Mouse (Mus musculus) forebrain, embryonic 13.5 days (tissue): ENCODE measurements around the gene Scpep1. TPM values are rescaled to one million over a fixed set of nuclear protein-coding genes. Genes with fewer than 3 reads are reported as not detected.
"Not testable (repeated sequence)": the region's sequence is repeated elsewhere in the genome, so short reads cannot be mapped to it uniquely, and the experiment has no call there.

ENCODE experiments used
- ATAC-seq: fragments of 200-750 bp; cut with Nextera tagmentation; 2 replicates; pipeline ENCODE4 v1.8.0; 2017
- H3K27ac ChIP-seq: fragments of 300-500 bp; sonication (generic); 2 replicates; pipeline ENCODE4 v1.5.1; 2015; ENCODE audit warnings: inconsistent platforms, mild to moderate bottlenecking, moderate library complexity
- H3K27me3 ChIP-seq: fragments of 300-500 bp; sonication (generic); 2 replicates; pipeline ENCODE4 v1.6.1; 2015; ENCODE audit warnings: mild to moderate bottlenecking, inconsistent platforms
- H3K36me3 ChIP-seq: fragments of 300-500 bp; sonication (generic); 2 replicates; pipeline ENCODE4 v1.6.1; 2015; ENCODE audit warnings: mild to moderate bottlenecking, inconsistent platforms; ENCODE audit not compliant: poor library complexity, severe bottlenecking
- H3K4me1 ChIP-seq: fragments of 300-500 bp; sonication (generic); 2 replicates; pipeline ENCODE4 v1.6.1; 2015; ENCODE audit warnings: inconsistent platforms
- H3K4me2 ChIP-seq: fragments of 300-500 bp; sonication (generic); 2 replicates; pipeline ENCODE4 v1.6.1; 2015; ENCODE audit warnings: inconsistent platforms, mild to moderate bottlenecking, moderate library complexity
- H3K4me3 ChIP-seq: fragments of 300-500 bp; sonication (generic); 2 replicates; pipeline ENCODE4 v1.5.1; 2015; ENCODE audit warnings: mild to moderate bottlenecking, inconsistent platforms
- H3K9ac ChIP-seq: fragments of 300-500 bp; sonication (generic); 2 replicates; pipeline ENCODE4 v1.6.1; 2015; ENCODE audit warnings: mild to moderate bottlenecking, inconsistent platforms
- H3K9me3 ChIP-seq: fragments of 300-500 bp; sonication (generic); replicated peaks from 2 replicates; pipeline ENCODE4 v1.6.1; 2016; ENCODE audit warnings: inconsistent platforms
- WGBS: fragments of 180-500 bp; shearing (Covaris S2); methylation state at CpG from one replicate; pipeline ENCODE4 v1.1.7; 2015; 5-methylcytosine and 5-hydroxymethylcytosine counted together
- polyA plus RNA-seq: library from polyadenylated mRNA; unstranded; fragments of >200 nt; fragmentation: Nextera tagmentation; extraction: Ambion mirVana; gene quantifications from 2 replicates; pipeline ENCODE4 v1.2.1, GENCODE M21; 2015

Scpep1 gene
- polyA plus RNA-seq, result 35.9 and 36.5 TPM in 2 replicates

DNA sequence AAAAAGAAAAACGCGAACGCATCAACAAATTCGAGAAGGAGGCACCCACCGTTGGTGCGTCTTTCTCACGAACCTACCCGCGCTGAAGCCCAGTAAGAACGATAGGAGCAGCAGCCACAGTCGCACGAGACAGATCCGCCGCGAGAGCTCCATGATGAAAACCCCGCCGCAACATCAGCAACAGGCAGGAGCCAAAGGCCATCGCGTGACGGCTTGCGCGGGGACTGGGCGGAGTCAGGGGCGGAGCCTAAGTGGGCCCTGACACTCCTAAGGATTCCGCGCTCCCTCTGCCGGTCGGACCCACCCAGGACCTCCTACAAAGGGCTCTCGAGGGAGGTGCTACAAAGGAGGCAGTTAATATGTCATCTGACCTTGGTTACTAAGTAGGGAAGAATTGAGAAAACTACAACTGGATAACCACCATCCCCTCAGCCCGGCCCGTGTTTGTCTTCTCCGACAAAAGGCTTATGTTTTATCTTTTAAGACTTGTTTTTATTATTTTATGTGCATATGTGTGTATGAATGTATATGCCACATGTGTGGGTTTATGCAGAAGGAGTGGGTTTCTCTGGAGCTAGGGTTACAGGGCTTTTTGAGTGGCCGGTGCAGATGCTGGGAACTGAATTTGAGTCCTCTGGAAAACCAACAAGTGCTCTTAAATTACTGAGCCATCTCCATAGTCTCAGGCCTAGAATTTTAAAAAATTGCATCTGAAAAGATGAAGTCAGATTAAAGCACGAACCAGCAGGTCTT is at the start of gene Scpep1:
Gene Scpep1, minus strand, starts transcription at position 249 of the 753 bp plus-strand sequence.
- H3K36me3 ChIP-seq, result peaks cover 18% of the 10 kb centered on the region
- peaks cover 19% of the 10 kb centered on the region for H3K4me1 ChIP-seq
- ATAC-seq, result peak; percentile 98
- peak within 1 kb of the TSS; percentile 54 for H3K9ac ChIP-seq
- H3K27ac ChIP-seq, result no peak within 1 kb of the TSS
- no peaks in the 10 kb centered on the region for H3K27me3 ChIP-seq
- peak within 1 kb of the TSS; percentile 60 for H3K4me2 ChIP-seq
- 5% methylated on average over 34 of the region's 34 CpGs for WGBS
- H3K4me3 ChIP-seq, result peak within 1 kb of the TSS; percentile 45
- H3K9me3 ChIP-seq, result no peaks in the 10 kb centered on the region

GRCm38 (mm10) chr11:89003726-89004125 is 48.5 kb upstream of the Scpep1 start:
- Histone ChIP-seq H3K27ac (no peak overlapping the region), H3K36me3 (no peaks in the 10 kb centered on the region), H3K27me3 (peaks cover 19% of the 10 kb centered on the region), H3K4me3 (no peak overlapping the region), H3K4me2 (no peak overlapping the region), H3K9ac (no peak overlapping the region), H3K4me1 (peaks cover 10% of the 10 kb centered on the region; the same call in 1 of the 2 replicates), H3K9me3 (no peaks in the 10 kb centered on the region)
- WGBS, result 83% methylated on average over 4 of the region's 4 CpGs
- no peak for ATAC-seq

DNA sequence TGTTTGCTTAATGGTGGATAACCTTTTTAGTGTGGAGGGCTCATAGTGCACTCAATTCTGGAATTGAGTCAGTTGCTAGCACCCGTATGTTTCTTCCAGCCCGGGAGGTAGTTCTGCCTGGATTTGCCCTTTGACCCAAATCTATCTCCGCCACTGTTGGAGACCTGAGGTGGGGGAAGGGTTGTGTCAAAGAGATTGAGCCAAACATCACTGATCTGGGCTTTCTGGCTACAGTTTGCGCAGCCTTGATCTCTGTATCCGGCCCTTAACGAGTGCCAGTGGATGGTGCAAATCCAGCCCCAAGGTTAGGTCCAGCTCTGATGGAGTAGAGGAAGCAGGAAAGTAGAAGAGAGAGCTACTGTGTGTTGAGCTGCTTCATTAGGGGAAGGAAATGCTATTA is 47.8 kb upstream of the Scpep1 start:
- Histone ChIP-seq H3K9ac (no peak overlapping the region), H3K36me3 (no peaks in the 10 kb centered on the region), H3K27me3 (peaks cover 21% of the 10 kb centered on the region), H3K4me1 (peaks cover 11% of the 10 kb centered on the region; the same call in 1 of the 2 replicates), H3K27ac (no peak overlapping the region), H3K4me3 (no peak overlapping the region), H3K4me2 (no peak overlapping the region), H3K9me3 (no peaks in the 10 kb centered on the region)
- no peak for ATAC-seq
- WGBS, result 66% methylated on average over 6 of the region's 6 CpGs

DNA sequence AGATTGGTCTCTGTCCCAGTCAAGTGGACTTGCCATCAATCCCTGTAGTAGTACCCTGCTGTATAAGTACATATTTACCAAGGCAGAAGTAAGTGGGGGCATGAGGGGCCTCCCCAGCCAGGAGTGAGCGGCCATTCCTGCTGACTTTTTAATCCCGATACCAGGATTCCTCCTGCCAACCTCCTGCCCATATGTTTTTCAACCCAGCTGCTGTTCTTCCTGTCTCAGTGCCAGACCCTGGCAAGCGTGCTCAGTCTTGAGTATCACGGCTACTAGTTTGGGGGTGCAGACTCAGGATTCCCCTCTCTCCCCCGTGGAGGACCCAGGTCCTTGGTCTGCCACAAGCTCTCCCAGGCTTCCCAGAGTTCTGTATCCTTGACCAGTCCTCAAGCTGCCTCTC is 47.4 kb upstream of the Scpep1 start:
- peaks cover 11% of the 10 kb centered on the region; the same call in 1 of the 2 replicates for H3K4me1 ChIP-seq
- H3K36me3 ChIP-seq, result no peaks in the 10 kb centered on the region
- WGBS, result 82% methylated on average over 5 of the region's 5 CpGs
- no peak overlapping the region for H3K4me2 ChIP-seq
- no peak overlapping the region for H3K4me3 ChIP-seq
- no peak for ATAC-seq
- no peak overlapping the region for H3K9ac ChIP-seq
- H3K27ac ChIP-seq, result no peak overlapping the region
- H3K27me3 ChIP-seq, result peaks cover 21% of the 10 kb centered on the region
- H3K9me3 ChIP-seq, result no peaks in the 10 kb centered on the region

DNA sequence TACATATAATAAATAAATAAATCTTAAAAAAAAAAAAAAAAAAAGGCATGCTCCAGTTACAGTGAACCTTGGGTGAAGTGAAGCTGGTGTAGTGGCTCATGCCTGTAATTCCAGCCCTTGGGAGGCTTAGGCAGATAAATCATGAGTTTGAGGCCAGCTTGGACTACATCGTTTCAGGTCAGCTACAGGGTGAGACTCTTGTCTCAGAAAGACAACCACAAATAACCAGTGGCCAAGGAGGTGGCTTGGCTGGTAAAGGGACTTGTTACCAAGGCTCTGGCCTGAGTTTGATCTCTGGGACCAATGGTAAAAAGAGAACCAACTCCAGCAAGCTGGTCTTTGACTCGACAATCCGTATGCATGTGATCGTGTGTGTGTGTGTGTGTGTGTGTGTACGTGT is 46.8 kb upstream of the Scpep1 start:
- Histone ChIP-seq H3K4me2 (no peak overlapping the region), H3K9me3 (no peaks in the 10 kb centered on the region), H3K4me1 (peaks cover 11% of the 10 kb centered on the region; the same call in 1 of the 2 replicates), H3K27ac (no peak overlapping the region), H3K36me3 (no peaks in the 10 kb centered on the region), H3K27me3 (peaks cover 21% of the 10 kb centered on the region), H3K9ac (no peak overlapping the region), H3K4me3 (no peak overlapping the region)
- 86% methylated on average over 5 of the region's 5 CpGs for WGBS
- no peak for ATAC-seq

DNA sequence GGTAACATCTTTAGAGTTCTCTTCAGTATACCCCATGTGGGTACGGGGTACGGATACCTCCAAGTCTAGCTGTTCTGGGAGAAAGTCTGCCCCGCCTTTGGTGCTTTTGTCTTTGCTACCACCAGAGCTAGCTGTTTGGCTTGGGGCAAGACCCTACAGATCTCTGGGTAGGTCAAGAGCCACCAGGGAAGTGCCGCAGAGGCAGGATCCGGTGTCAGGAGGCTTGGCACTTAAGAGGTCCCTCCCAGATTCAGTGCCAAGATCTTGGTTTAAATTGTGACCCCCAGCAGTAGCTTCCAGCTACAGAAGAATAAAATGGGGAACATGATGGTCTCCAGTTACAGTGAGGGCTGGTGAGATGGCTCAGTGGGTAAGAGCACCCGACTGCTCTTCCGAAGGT is 46.3 kb upstream of the Scpep1 start:
- no peak overlapping the region for H3K4me2 ChIP-seq
- no peaks in the 10 kb centered on the region for H3K9me3 ChIP-seq
- peaks cover 11% of the 10 kb centered on the region; the same call in 1 of the 2 replicates for H3K4me1 ChIP-seq
- no peaks in the 10 kb centered on the region for H3K36me3 ChIP-seq
- H3K9ac ChIP-seq, result no peak overlapping the region
- peaks cover 21% of the 10 kb centered on the region for H3K27me3 ChIP-seq
- WGBS, result 94% methylated on average over 7 of the region's 7 CpGs
- H3K27ac ChIP-seq, result no peak overlapping the region
- ATAC-seq, result no peak
- no peak overlapping the region for H3K4me3 ChIP-seq

DNA sequence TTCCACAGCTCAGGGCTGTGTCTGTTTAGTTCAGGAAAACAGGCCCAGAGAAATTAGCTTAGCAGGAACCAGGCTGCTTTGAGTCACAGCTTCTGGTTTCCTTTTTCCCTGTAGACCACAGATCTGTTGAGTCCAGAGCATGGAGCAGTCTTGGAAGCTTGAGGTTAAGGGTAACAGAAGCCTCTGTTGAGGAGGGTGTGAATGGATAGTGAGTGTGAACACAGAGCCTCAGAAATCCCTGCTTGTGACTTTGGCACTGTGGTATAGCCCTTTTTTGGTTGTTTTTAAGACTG is 45.2 kb upstream of the Scpep1 start:
- Histone ChIP-seq H3K4me2 (no peak overlapping the region), H3K4me1 (peaks cover 11% of the 10 kb centered on the region; the same call in 1 of the 2 replicates), H3K36me3 (no peaks in the 10 kb centered on the region), H3K9me3 (no peaks in the 10 kb centered on the region), H3K27me3 (peaks cover 21% of the 10 kb centered on the region), H3K4me3 (no peak overlapping the region), H3K27ac (no peak overlapping the region), H3K9ac (no peak overlapping the region)
- ATAC-seq, result no peak

DNA sequence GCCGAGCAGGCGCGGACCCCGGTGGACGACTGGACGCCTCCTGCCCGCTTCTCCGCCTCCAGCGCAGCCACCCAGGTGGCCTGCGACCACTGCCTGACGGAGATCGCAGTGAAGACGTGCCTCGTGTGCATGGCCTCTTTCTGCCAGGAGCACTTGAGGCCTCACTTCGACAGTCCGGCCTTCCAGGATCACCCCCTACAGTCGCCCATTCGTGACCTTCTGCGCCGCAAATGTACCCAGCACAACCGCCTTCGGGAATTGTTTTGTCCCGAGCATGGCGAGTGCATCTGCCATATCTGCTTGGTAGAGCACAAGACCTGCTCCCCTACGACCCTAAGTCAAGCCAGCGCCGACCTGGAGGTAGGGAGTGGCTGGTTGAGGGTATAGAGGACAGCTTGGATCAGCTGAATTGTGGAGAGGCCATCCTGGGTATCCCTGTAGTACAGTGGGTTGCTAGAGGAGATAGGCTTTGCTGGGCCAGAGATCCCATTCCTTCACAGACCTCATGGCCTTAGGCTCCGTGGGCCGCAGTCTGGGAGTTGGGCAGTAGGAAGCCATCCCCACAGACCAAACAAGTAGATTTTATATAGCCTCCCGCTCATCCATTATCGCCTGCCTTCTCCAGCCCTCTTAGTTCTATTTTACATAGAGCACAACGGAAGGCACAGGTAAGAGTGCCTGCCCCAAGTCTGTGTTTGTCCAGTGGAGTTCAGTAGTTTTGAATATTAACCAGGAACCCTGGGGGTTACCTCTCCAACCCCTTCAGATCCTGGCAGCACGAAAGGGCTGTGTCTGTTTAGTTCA is 44.7 kb upstream of the Scpep1 start:
- Histone ChIP-seq H3K4me2 (peak overlapping the region; percentile 57), H3K9ac (peak overlapping the region; percentile 49; the same call in 1 of the 2 replicates), H3K4me3 (peak overlapping the region; percentile 44), H3K9me3 (no peaks in the 10 kb centered on the region), H3K4me1 (peaks cover 11% of the 10 kb centered on the region; the same call in 1 of the 2 replicates), H3K27me3 (peaks cover 21% of the 10 kb centered on the region), H3K36me3 (no peaks in the 10 kb centered on the region), H3K27ac (no peak overlapping the region)
- WGBS, result 25% methylated on average over 33 of the region's 33 CpGs
- no peak for ATAC-seq

DNA sequence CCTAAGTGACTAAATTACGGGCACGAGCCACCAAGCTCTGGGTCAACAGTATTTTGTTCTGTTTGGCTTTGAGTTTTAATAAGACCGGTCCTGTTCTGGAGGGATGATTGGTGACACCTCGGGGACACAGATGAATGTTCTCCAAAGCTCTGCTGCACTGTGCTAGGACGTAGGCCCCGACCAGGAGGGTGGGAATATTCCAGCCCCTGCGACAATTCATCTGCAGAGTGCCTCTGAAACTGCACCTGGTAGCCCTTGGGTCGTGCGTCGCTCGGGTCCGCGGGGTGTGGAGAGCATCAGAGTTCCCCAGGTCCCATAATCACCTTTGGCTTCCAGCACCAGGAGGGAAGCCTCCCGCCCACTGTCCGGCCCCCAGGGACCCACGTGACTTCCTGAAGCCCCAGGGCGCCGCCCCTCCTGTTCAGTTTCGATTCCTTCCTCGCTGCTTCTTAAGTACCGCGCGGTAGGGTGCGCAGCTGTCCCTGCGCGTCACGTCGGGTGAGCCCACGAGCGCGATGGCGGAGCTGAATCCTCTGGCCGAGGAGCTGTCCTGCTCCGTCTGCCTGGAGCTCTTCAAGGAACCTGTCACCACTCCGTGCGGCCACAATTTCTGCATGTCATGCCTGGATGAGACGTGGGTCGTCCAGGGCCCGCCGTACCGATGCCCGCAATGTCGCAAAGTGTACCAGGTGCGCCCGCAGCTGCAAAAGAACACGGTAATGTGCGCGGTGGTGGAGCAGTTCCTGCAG is 43.9 kb upstream of the Scpep1 start, which contains the start of gene Trim25:
Gene Trim25, plus strand, starts transcription at position 403 of the 749 bp plus-strand sequence.
- peak within 1 kb of the TSS; percentile 49; the same call in 1 of the 2 replicates for H3K9ac ChIP-seq
- peaks cover 11% of the 10 kb centered on the region; the same call in 1 of the 2 replicates for H3K4me1 ChIP-seq
- H3K27me3 ChIP-seq, result peaks cover 21% of the 10 kb centered on the region
- H3K4me2 ChIP-seq, result peak within 1 kb of the TSS; percentile 57
- H3K4me3 ChIP-seq, result peak within 1 kb of the TSS; percentile 44
- no peak within 1 kb of the TSS for H3K27ac ChIP-seq
- 2% methylated on average over 48 of the region's 48 CpGs for WGBS
- H3K36me3 ChIP-seq, result no peaks in the 10 kb centered on the region
- no peaks in the 10 kb centered on the region for H3K9me3 ChIP-seq
- ATAC-seq, result peak; percentile 65; the same call in 1 of the 2 replicates

DNA sequence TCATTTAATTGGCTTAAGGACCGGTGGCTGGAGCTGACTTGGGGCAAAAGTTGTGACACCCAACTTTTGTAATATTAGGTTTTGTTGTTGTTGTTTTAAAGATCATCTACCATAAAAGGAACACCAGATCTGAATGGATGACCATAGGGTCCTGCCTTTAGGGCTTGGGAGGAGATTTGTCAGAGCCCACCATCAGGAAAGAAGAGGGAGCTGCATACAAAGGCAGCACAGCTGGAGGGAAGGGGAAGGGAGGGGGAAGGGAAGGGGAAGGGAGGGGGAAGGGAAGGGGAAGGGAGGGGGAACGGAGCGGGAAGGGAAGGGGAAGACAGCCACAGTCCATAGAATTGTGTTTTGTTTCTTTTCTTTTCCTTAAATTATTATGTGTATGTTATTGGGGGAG is 43.1 kb upstream of the Scpep1 start:
- no peaks in the 10 kb centered on the region for H3K36me3 ChIP-seq
- 7% methylated on average over 3 of the region's 3 CpGs for WGBS
- peaks cover 21% of the 10 kb centered on the region for H3K27me3 ChIP-seq
- no peak for ATAC-seq
- H3K9ac ChIP-seq, result no peak overlapping the region
- no peaks in the 10 kb centered on the region for H3K9me3 ChIP-seq
- H3K27ac ChIP-seq, result no peak overlapping the region
- no peak overlapping the region for H3K4me2 ChIP-seq
- H3K4me1 ChIP-seq, result peaks cover 11% of the 10 kb centered on the region; the same call in 1 of the 2 replicates
- H3K4me3 ChIP-seq, result no peak overlapping the region

GRCm38 (mm10) chr11:88997343-88997742 is 42.1 kb upstream of the Scpep1 start:
- H3K27me3 ChIP-seq, result peaks cover 21% of the 10 kb centered on the region

More at GRCm38 (mm10) chr11:88997343-88997742, 42.1 kb upstream of the Scpep1 start:
- H3K9ac ChIP-seq, H3K36me3 ChIP-seq, H3K4me2 ChIP-seq, ATAC-seq, H3K4me3 ChIP-seq, H3K27ac ChIP-seq, H3K9me3 ChIP-seq: not testable (repeated sequence)
- WGBS, result 90% methylated on average over 5 of the region's 5 CpGs
- H3K4me1 ChIP-seq, result peaks cover 11% of the 10 kb centered on the region; the same call in 1 of the 2 replicates
